Comparison of ENCODE assay signal across 33 mouse cellular contexts in genomic region chr19:28471144-28471543, GRCm38 (mm10).
"Had no signal": no experiment of that assay in that cellular context is flagged by ENCODE, and none has a peak within 500 bp of the region (broad histone marks: within the 10 kb centered on the region; RNA-seq: fewer than 3 reads in every experiment).

No protein-coding gene starts in this region.

- H3K9me3 ChIP-seq: heart, embryonic 12.5 days; heart, embryonic 13.5 days; heart, embryonic 15.5 days; hindbrain, embryonic 10.5 days; hindbrain, embryonic 12.5 days; hindbrain, embryonic 13.5 days; hindbrain, embryonic 15.5 days; intestine, embryonic 15.5 days; kidney, embryonic 15.5 days had no signal

- H3K27me3 ChIP-seq: heart, embryonic 12.5 days; heart, embryonic 13.5 days; heart, embryonic 15.5 days; hindbrain, embryonic 13.5 days; hindbrain, embryonic 15.5 days; intestine, embryonic 15.5 days; kidney, embryonic 15.5 days had no signal

- H3K27ac ChIP-seq: heart, embryonic 13.5 days; heart, embryonic 15.5 days; hindbrain, embryonic 10.5 days; hindbrain, embryonic 12.5 days; hindbrain, embryonic 13.5 days; hindbrain, embryonic 14.5 days; hindbrain, embryonic 15.5 days; hindbrain, postnatal 0 days; intestine, embryonic 15.5 days; kidney, embryonic 15.5 days; kidney, postnatal 0 days; layer of hippocampus, adult 2 months; left cerebral cortex, adult 2 months had no signal

- H3K4me1 ChIP-seq: hindbrain, embryonic 13.5 days; hindbrain, embryonic 15.5 days; intestine, embryonic 15.5 days; kidney, embryonic 15.5 days had no signal

- ATAC-seq: hindbrain, embryonic 16.5 days; hindbrain, postnatal 0 days; intestine, embryonic 15.5 days; intestine, embryonic 16.5 days; intestine, postnatal 0 days had no signal

- DNase-seq: heart, postnatal 10 days; heart, postnatal 14 days; heart, postnatal 36 days; heart, postnatal 4 days; kidney, adult 11 months; kidney, adult 18-20 months; kidney, adult 2 months; kidney, adult 8-10 months; kidney, adult 9 months; kidney, postnatal 10 days; kidney, postnatal 14 days; kidney, postnatal 25 days; kidney, postnatal 36 days; kidney, postnatal 4 days; layer of hippocampus, adult 9-11 months; layer of hippocampus, postnatal 36 days had no signal

- H3K36me3 ChIP-seq: heart, embryonic 12.5 days; heart, embryonic 13.5 days; heart, embryonic 15.5 days; hindbrain, embryonic 10.5 days; hindbrain, embryonic 12.5 days; hindbrain, embryonic 13.5 days; hindbrain, embryonic 15.5 days; intestine, embryonic 15.5 days; kidney, embryonic 15.5 days had no signal

- H3K4me3 ChIP-seq: heart, embryonic 12.5 days; heart, embryonic 13.5 days; heart, embryonic 15.5 days; hindbrain, embryonic 10.5 days; hindbrain, embryonic 12.5 days; hindbrain, embryonic 13.5 days; hindbrain, embryonic 15.5 days; intestine, embryonic 15.5 days; kidney, embryonic 15.5 days; layer of hippocampus, adult 2 months; left cerebral cortex, adult 2 months had no signal
